Mouse (Mus musculus): Measurements from ENCODE around the gene Rxylt1.

Rxylt1 gene

DNA sequence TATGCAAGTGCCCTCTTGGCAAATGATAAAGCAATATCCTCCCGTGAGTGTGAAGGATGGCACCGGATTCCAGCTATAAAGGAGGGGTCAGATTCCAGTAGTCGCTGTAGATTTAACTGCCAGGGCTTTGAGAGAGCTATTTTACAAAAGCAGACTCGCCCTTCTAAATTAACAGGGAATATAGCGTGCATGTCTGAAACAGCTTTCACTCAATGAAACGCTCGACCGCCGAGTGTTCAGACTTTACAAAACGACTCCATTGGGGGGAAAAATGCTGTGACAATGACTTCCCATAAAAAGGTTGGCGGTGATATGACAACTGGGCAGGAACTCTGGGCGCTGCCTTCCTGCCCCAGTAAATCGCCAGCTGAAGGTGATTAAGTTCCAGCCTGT, 50.7 kb downstream of the Rxylt1 start:
- in situ Hi-C loops (cut with MseI, MboI) = loop anchor here (10.0 kb wide), 1 partner anchor 352 kb away; no protein-coding TSS in a partner anchor

GRCm38 (mm10) chr10:122045946-122046345, 51.2 kb downstream of the Rxylt1 start:
- in situ Hi-C loops (cut with MseI, MboI) = loop anchor here (10.0 kb wide), 1 partner anchor 351 kb away; no protein-coding TSS in a partner anchor

GRCm38 (mm10) chr10:122044926-122045325, 52.2 kb downstream of the Rxylt1 start:
- in situ Hi-C loops (cut with MseI, MboI) = loop anchor here (10.0 kb wide), 1 partner anchor 350 kb away; no protein-coding TSS in a partner anchor

DNA sequence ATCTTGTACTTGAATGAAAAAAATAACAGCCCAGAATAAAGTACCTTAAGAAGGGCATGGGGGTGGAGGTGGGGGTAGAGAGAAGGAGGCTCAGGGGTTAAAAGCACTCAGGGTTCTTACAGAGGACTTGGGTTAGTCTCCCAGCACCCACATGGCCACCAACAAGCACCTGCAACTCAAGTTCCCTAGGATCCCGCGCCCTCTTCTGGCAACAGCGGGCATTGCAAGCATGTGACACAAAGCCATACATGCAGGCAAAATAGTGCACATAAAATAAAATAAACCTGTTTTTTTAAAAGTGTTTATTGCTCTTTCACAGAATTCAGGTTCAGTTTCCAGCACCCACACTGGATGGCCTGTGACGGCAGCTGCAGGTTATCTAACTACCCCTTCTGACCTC, 56.8 kb downstream of the Rxylt1 start:
- in situ Hi-C loops (cut with MseI, MboI) = loop anchor here (10.0 kb wide), 1 partner anchor 346 kb away; no protein-coding TSS in a partner anchor

GRCm38 (mm10) chr10:122039566-122039965, 57.6 kb downstream of the Rxylt1 start:
- in situ Hi-C loops (cut with MseI, MboI) = no loop called here

GRCm38 (mm10) chr10:122038554-122038953, 58.6 kb downstream of the Rxylt1 start:
- in situ Hi-C loops (cut with MseI, MboI) = no loop called here

- in situ Hi-C loops (cut with MseI, MboI) = no loop called here
Measured at GRCm38 (mm10) chr10:122033271-122033670, 63.9 kb downstream of the Rxylt1 start.

- in situ Hi-C loops (cut with MseI, MboI) = no loop called here
Measured at GRCm38 (mm10) chr10:122030420-122030819, 66.8 kb downstream of the Rxylt1 start.

GRCm38 (mm10) chr10:122029738-122030137, 67.4 kb downstream of the Rxylt1 start:
- in situ Hi-C loops (cut with MseI, MboI) = no loop called here
